11 mouse cellular contexts compared by ENCODE assay signal in genomic region chr4:43294001-43294400, GRCm38 (mm10). TPM values are rescaled to one million over a fixed set of nuclear protein-coding genes. Genes with fewer than 3 reads are reported as not detected.
DNase-seq lines count a peak whose midpoint lies in the region; ATAC-seq and TF ChIP-seq lines count a peak whose summit lies in the region.
"Had no signal": no experiment of that assay in that cellular context is flagged by ENCODE, and none has a peak within 500 bp of the region (broad histone marks: within the 10 kb centered on the region; RNA-seq: fewer than 3 reads in every experiment).

No protein-coding gene starts in this region.

- no peak overlapping the region for H3K4me2 ChIP-seq in midbrain, embryonic 16.5 days (ENCODE audit: low read length)
- H3K4me2 ChIP-seq: embryonic facial prominence, embryonic 12.5 days; limb, embryonic 13.5 days; neural tube, embryonic 13.5 days had no signal

- H3K9me3 ChIP-seq in midbrain, embryonic 10.5 days (replicated peaks): no peaks in the 10 kb centered on the region; the same call in 1 of the 2 replicates
- no peaks in the 10 kb centered on the region for H3K9me3 ChIP-seq in midbrain, embryonic 16.5 days (replicated peaks; ENCODE audit: control insufficient read depth, low read length, poor library complexity, severe bottlenecking)
- H3K9me3 ChIP-seq: embryonic facial prominence, embryonic 12.5 days; limb, embryonic 13.5 days; neural tube, embryonic 13.5 days had no signal

- no peak for TF ChIP-seq POLR2A in heart, adult 2 months (IDR thresholded peaks at IDR 0.05; ENCODE audit: insufficient read depth, low read depth, low read length)

- no peak for TF ChIP-seq EP300 in heart, adult 2 months (IDR thresholded peaks at IDR 0.05; ENCODE audit: insufficient read depth, low read depth, low read length)

- no peak overlapping the region for H3K9ac ChIP-seq in heart, adult 2 months (ENCODE audit: low read depth, low read length)
- no peak overlapping the region for H3K9ac ChIP-seq in midbrain, embryonic 16.5 days (ENCODE audit: low read depth, low read length)
- H3K9ac ChIP-seq: embryonic facial prominence, embryonic 12.5 days; limb, embryonic 13.5 days; neural tube, embryonic 13.5 days had no signal

- DNase-seq in heart, adult 2 months: no peak
- DNase-seq in heart, adult 8-10 months (ENCODE audit: low spot score): no peak
- DNase-seq in midbrain, embryonic 10.5 days (ENCODE audit: low spot score): peak; percentile 14
- peak; percentile 35 for DNase-seq in embryo, embryonic 10.5 days (ENCODE audit: low spot score)
- DNase-seq in retina, embryonic 14.5 days (ENCODE audit: low spot score): peak; percentile 49
- no peak for DNase-seq in c-Kit-positive CD71-positive TER-119-positive erythroid progenitor cells, embryonic 14.5 days (ENCODE audit: low spot score)

- no peaks in the 10 kb centered on the region for H3K4me1 ChIP-seq in heart, adult 2 months (ENCODE audit: control insufficient read depth, insufficient read depth, low read length)
- peaks cover 12% of the 10 kb centered on the region for H3K4me1 ChIP-seq in midbrain, embryonic 10.5 days
- no peaks in the 10 kb centered on the region for H3K4me1 ChIP-seq in midbrain, embryonic 16.5 days (ENCODE audit: control insufficient read depth, insufficient read depth, low read length)
- H3K4me1 ChIP-seq: embryonic facial prominence, embryonic 12.5 days; limb, embryonic 13.5 days had no signal

- H3K27ac ChIP-seq in heart, adult 2 months: no peak overlapping the region
- H3K27ac ChIP-seq in midbrain, embryonic 10.5 days (replicated peaks): no peak overlapping the region
- H3K27ac ChIP-seq in midbrain, embryonic 16.5 days (ENCODE audit: low read length): no peak overlapping the region
- H3K27ac ChIP-seq: embryonic facial prominence, embryonic 12.5 days; limb, embryonic 13.5 days; neural tube, embryonic 13.5 days had no signal

- TF ChIP-seq CTCF in heart, adult 2 months (IDR thresholded peaks at IDR 0.05): peak; percentile 35

- H3K27me3 ChIP-seq in heart, adult 2 months (ENCODE audit: control insufficient read depth, insufficient read depth, low read length): no peaks in the 10 kb centered on the region
- H3K27me3 ChIP-seq in midbrain, embryonic 10.5 days (ENCODE audit: low read depth, poor library complexity, severe bottlenecking): no peaks in the 10 kb centered on the region
- H3K27me3 ChIP-seq in midbrain, embryonic 16.5 days (ENCODE audit: control insufficient read depth, insufficient read depth, low read depth, low read length): no peaks in the 10 kb centered on the region
- H3K27me3 ChIP-seq: embryonic facial prominence, embryonic 12.5 days; limb, embryonic 13.5 days; neural tube, embryonic 13.5 days had no signal

- intact Hi-C loops in heart, adult 2 months (cut with DNase I): no loop called here

- 41% methylated on average over 6 of the region's 6 CpGs for WGBS in heart, adult 2 months
- 50% methylated on average over 6 of the region's 6 CpGs for WGBS in midbrain, embryonic 10.5 days
- WGBS in midbrain, embryonic 16.5 days: 44% methylated on average over 6 of the region's 6 CpGs

- no peak overlapping the region for H3K4me3 ChIP-seq in heart, adult 2 months
- no peak overlapping the region for H3K4me3 ChIP-seq in midbrain, embryonic 10.5 days
- H3K4me3 ChIP-seq in midbrain, embryonic 16.5 days (ENCODE audit: low read depth, low read length): no peak overlapping the region
- H3K4me3 ChIP-seq: embryonic facial prominence, embryonic 12.5 days; limb, embryonic 13.5 days; neural tube, embryonic 13.5 days had no signal

- no peaks in the 10 kb centered on the region for H3K79me2 ChIP-seq in heart, adult 2 months (replicated peaks; ENCODE audit: control insufficient read depth, insufficient read depth, low read length)

- no peaks in the 10 kb centered on the region for H3K36me3 ChIP-seq in heart, adult 2 months (ENCODE audit: control insufficient read depth, insufficient read depth, low read length)
- no peaks in the 10 kb centered on the region for H3K36me3 ChIP-seq in midbrain, embryonic 10.5 days
- no peaks in the 10 kb centered on the region for H3K36me3 ChIP-seq in midbrain, embryonic 16.5 days (ENCODE audit: control insufficient read depth, insufficient read depth, low read length)
- H3K36me3 ChIP-seq: embryonic facial prominence, embryonic 12.5 days; limb, embryonic 13.5 days; neural tube, embryonic 13.5 days had no signal

- no peak for ATAC-seq in midbrain, embryonic 16.5 days
- ATAC-seq in megakaryocyte, adult 5-6 weeks (ENCODE audit: poor library complexity, severe bottlenecking): no peak

RNA-seq across cellular contexts. Expression of gene Atp8b5, which starts 27.0 kb away (rescaled TPM):
- under 1 TPM in 1 of 2 experiments, not detected in 1; 0.08 TPM for total RNA-seq in heart, adult 2 months (2021)
- 0.14 and 0.15 TPM in 2 replicates for polyA plus RNA-seq in heart, adult 2 months (2012; rRNA removed)
- total RNA-seq in heart, adult 8-10 months (2022): under 1 TPM in 1 of 4 experiments, not detected in 3; 0.09 TPM
- 0.57 TPM in 2 replicates for polyA plus RNA-seq in midbrain, embryonic 10.5 days (2016; fragmentation: Nextera tagmentation; extraction: Ambion mirVana)
- polyA plus RNA-seq in midbrain, embryonic 16.5 days (2015; fragmentation: Nextera tagmentation; extraction: Ambion mirVana): 0.72 and 0.90 TPM in 2 replicates
- total RNA-seq in megakaryocyte, adult 5-6 weeks (2015): 0.13 and 0.36 TPM in 2 replicates
- 0.04 and 0.20 TPM in 2 replicates for total RNA-seq in megakaryocyte, adult 5-6 weeks (2017)

Comparison
In these comparisons a context has a peak if more than half of its experiments do, and no peak if none do; other contexts are left out.
1. DNase-seq: peak in midbrain, embryonic 10.5 days (single experiment), embryo, embryonic 10.5 days (single experiment) and retina, embryonic 14.5 days (single experiment); none in heart, adult 2 months (0 of 2), heart, adult 8-10 months (single experiment) and c-Kit-positive CD71-positive TER-119-positive erythroid progenitor cells, embryonic 14.5 days (single experiment).